Mouse (Mus musculus) frontal cortex, adult 2 months (tissue): Measurements from ENCODE around the gene Ccdc85c. TPM values are rescaled to one million over a fixed set of nuclear protein-coding genes. Genes with fewer than 3 reads are reported as not detected.

Experiments
- DNase-seq, 2 experiments: peaks; one replicate each; pipeline ENCODE4 v3.0.0; 2022; ENCODE audit warnings: low spot score in 1 of 2; ENCODE audit errors: extremely low spot score in 1 of 2
- polyA plus RNA-seq: library from polyadenylated mRNA; depleted of rRNA; stranded (reverse); fragments of >200 nt; gene quantifications from 2 replicates; pipeline ENCODE4 v1.2.3, GENCODE M21; 2012

The Ccdc85c gene
- polyA plus RNA-seq, 1 experiment = 44.2 TPM

DNA sequence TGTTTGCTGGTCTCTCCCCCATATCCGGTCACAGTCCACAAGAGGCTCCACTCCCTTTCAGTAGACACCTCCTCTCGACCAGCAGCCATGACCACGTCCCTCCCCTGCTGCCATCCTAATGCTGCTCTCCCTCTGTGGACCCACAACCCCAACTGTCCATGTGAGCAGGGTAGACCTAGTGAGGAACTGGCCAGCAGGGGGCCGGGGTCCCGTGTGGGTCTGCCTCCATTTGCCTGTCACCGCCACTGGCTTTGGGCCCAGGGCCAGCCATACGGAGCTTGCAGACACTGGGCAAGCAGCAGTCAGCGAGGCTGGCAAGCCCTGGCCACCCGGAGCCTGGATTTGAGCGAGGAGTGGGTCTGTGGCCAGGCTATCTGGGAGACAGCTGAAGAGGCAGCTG lies 54.0 kb downstream of the Ccdc85c start:
- no peak for DNase-seq

- no peak for DNase-seq
Observed at GRCm38 (mm10) chr12:108220621-108221020, 54.6 kb downstream of the Ccdc85c start.

- no peak for DNase-seq
Observed at GRCm38 (mm10) chr12:108219825-108220616, 55.2 kb downstream of the Ccdc85c start.

DNA sequence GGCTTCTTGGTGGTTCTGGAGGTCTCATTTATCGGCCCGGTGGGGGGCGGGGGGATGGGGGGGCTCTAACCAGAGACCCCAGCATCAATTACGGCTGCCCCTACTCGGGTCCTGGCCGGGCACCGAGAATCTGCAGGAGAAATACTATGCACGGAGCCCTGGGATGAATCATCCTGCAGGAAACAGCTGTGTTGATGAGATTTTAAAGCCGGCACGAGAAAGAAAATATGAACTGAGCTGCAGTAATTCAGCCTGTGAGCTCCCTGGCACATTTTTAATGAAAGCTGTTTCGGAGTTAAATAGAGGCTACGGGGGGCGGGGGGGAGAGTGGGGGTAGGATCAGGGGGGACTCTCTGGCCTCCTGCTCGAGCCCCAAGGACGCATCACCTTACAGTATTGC lies 56.1 kb downstream of the Ccdc85c start:
- peak in 1 of 2 experiments; percentile 56 for DNase-seq

DNA sequence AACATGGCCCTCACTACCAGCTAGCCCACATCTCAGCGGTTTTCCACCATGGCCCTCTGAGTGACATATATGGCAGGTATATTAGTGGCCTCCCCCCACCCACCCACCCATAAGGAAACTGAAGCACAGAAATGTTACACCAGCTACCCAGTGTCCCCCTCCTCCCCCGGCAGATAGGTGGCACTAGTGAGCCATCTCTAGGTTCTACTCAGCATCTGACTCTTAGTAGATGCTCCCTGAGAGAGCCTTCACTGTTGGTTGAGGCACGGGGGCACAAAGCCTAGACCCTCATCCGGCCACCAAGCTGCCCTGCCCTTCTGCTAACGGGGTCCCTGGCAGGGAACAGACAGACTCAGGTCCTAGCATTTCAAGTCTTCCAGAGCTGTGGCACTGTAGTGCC lies 57.7 kb downstream of the Ccdc85c start:
- peak in 1 of 2 experiments; percentile 74 for DNase-seq

DNA sequence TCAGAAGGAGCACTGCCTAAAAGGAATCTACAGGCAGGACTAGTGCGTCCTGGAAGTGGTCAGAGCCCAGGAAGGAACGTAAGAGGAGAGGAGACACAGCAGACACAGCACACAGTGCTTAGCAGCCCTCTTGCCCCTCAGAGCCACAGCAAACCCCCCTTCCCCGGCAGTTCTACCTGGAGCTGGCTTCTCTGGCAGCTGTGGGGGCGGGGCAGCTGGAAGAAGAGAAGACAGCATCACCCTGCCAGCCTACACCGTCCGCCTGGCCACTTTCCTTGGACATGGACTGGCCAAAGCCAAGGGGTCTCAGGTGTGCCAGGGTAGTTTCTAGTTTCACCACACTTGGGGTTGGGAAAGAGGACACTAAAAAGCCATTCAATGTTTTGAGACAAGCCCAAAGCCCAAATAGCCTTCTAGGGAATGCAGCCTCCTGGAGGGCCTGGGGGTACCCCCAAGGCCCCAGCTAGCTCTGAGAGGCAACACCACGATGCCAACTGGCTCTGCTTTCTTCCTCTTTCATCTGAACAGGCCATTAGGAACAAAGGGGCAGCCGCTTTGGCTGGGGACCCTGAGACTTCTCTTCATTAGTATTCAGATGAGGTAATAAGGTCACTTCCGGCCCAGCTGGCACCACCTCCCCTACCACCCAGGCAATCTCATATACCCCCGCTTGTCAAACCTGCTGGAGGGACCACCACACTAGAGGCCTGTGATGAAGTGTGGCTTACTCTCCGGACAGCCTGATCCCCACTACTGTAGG lies 58.4 kb downstream of the Ccdc85c start:
- DNase-seq = no peak

DNA sequence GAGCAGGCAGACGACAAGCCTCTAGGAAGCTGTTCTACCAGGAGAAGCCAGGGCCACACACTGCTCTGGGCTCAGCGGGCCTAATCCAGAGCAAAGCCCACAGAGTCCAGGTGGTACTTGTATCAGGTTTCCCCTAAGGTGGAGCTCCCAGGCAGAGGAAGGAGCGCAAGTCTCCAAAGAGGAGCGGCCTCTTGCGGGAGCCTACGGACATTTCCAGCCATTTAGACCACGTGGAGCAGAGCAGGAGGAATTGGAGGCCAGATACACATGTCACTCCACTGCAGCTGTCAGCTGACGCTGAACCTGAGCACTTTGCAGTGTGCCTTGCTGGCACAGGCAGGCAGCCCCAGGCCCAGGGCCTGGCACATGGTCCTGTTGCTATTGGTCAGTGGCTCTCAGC lies 60.1 kb downstream of the Ccdc85c start:
- no peak for DNase-seq

DNA sequence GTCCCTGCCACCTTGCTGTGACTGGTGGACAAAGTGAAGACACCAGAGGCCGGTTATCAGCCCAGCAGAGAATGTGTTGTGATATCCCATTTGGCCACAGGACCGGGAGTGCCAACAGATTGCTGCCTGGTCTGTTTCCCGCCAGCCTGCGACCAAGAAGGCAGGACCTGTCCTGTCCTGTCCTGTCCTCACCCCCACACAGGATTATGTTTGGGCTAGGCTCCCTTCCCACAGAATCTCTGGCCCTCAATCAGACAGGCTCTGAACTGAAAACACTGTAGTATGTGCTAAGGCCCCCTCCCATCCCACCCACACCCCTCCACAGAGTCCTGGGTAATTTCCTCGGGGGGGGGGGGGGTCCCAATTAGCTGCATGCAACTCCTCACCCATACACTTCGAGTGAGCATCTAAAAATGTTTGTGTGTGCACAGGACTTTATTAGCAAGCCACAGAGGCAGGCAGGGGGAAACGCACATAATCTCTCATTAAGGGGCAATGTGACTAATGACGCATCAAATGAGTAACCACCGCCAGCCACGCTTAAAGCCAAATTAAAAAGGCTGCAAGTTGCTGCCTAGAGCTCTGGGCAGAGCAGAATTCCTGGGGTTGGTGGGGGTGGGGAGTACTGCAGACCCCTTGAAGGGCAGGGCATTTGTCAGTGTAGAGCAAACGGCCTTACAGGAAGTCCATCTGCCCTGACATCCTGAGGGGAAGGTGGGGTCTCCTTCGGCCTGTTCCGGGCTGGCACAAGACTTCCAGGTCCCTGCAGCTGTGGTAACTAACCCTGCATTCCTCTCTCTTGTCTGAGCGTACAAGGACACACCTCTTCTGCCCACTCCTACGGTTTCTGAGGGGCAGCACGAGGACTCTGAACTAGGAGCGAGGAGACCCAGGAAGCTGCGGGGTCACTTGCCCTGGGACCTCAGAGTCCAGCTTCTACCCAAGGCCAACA lies 61.9 kb downstream of the Ccdc85c start:
- no peak for DNase-seq

- DNase-seq = no peak
Observed at GRCm38 (mm10) chr12:108212476-108212875, 62.7 kb downstream of the Ccdc85c start.

GRCm38 (mm10) chr12:108212071-108212470 lies 63.2 kb downstream of the Ccdc85c start:
- no peak for DNase-seq

DNA sequence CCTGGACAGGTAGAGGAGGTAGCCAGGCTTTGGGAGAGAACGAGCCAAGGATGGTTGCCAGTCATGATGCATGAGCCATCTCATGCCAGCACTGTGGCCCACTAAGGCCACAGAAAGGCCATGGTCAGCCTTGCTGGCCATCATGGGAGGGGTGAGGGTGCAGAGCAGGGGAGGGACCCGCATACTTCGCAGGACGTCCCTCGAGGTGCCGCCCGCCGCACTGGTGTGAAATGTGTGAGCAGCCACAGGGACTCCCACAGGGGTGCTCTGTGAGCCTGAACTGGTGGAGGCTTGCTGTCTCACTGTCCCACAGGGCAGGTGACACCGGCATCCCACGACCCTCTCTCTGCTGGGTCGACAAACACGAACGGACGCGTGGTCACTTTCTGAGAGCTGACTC lies 64.6 kb downstream of the Ccdc85c start:
- no peak for DNase-seq

- DNase-seq = peak; percentile 38 to 77
Observed at GRCm38 (mm10) chr12:108208726-108209438, 66.3 kb downstream of the Ccdc85c start.

DNA sequence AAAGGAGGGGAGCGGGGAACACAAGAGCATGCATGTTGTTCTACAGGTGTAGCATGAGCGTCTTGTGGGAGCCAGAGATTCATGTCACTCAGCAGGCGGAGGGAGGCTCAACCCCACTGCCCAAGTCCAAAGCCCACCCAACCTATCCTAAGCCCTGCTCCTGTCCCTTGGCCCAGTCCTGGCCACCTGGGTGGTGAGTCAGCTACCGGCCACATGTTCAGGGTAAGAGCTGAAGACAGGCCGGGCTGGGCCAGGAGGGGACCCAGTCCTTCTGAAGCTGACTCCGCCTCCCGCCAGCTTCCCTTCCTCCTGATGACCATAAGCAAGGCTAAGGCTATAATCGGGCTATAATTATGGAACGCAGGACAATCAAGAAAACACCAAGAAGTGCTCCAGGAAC lies 67.0 kb downstream of the Ccdc85c start:
- DNase-seq = no peak

DNA sequence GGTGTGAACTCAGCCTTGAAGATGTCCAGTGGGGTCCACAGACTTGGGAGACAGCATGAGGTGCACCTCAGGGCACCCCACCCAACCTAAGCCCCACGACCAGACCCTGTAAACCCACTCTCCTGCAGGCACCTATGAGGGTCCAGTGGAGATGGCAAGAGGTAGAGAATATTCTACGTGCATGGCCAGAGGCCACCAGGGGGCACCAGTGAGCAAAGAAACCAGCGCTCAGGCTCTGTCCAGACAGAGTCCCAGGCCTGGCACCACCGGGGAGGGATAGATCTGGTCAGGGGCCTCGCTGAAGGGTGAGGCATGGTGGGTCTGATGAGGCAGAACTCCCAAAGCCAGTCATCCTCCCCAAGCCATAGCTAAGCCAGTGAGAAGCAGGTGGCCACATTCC lies 68.6 kb downstream of the Ccdc85c start:
- DNase-seq = peak in 1 of 2 experiments; percentile 85

DNA sequence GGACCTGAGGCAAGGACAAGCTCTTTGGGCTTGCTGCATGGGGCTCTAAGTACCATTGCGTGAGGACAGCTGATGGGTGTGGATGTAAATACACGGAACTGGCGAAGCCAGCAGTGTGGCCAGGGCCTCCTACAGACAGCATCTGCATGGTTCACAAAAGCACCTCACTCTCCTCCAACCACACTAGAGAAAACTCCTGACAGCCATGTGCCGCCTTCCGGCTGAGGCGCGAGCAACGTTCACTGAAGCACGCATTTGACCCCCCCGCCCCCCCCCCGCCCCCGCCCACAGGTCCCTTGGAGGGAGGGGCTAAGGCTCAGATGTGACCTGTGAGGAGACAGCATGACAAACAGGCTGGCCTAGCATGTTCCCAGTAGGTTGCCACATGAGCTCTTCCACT lies 70.2 kb downstream of the Ccdc85c start:
- no peak for DNase-seq

DNA sequence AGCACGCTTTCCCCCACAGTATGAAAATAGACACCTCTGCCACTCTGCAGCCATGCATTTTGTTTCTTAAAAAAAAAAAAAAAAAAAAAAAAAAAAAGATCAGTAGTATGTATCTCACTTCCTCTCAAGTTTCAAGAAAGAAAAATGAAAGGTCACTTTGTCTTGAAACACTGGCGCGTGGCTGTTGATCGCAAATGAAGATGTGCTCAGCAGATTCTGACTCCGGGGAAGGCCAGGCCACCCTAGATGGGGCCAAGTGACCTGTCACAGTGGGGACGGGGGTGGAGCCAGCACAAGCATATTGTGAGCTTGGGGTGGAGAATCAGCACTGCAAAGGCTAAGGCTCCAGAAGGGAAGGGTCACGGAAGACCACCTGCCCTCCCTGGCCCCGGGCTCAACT lies 71.3 kb downstream of the Ccdc85c start:
- no peak for DNase-seq

- peak in 1 of 2 experiments; percentile 38 for DNase-seq
Observed at GRCm38 (mm10) chr12:108200094-108200493, 75.1 kb downstream of the Ccdc85c start.

DNA sequence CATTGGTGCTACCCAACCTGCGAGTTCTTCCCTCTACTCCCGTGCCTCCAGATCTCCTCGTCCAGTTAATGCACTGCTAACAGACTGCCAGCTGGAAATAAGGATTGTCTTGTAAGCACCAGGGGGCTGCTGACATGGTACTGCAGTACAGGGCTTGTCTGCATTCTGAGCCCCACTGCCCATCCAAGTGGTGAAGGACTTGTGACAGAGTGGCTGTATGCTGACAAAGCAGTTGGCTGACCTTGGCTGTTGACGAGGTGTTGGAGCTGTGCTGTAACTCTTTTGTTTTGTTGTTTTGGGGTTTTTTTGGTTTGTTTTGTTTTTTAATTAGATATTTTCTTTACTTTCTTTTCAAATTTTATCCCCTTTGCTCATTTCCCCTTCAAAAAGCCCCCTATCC lies 76.8 kb downstream of the Ccdc85c start:
- DNase-seq = no peak

DNA sequence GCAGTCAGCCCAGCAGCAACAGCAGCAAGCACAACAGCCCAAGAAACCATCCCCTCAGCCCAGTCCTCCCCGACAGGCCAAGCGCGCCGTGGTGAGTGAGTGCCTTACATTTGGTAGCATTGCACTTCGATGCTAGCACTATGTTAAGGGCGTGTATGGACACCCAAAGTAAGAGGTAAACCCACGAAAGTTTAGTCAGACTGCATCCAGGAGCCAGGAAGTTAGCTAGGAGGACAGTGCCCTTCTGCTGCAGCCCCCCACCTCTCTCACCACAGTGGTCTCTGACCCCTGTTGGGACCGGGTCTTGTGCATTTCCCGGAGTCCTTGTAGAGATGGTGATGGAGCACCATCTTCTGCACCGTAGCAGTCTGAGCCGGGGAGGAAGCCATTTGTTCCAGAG lies 79.5 kb downstream of the Ccdc85c start:
- no peak for DNase-seq

GRCm38 (mm10) chr12:108193878-108194277 lies 81.3 kb downstream of the Ccdc85c start:
- DNase-seq = peak in 1 of 2 experiments; percentile 68
